Mouse (Mus musculus): ENCODE results near the gene Rgs14. TPM values are rescaled to one million over a fixed set of nuclear protein-coding genes. Genes with fewer than 3 reads are reported as not detected.

The Rgs14 gene
- total RNA-seq (2021): 1 to 10 TPM in 1 of 2 experiments, under 1 TPM in 1; 0.47 to 1.0 TPM

DNA sequence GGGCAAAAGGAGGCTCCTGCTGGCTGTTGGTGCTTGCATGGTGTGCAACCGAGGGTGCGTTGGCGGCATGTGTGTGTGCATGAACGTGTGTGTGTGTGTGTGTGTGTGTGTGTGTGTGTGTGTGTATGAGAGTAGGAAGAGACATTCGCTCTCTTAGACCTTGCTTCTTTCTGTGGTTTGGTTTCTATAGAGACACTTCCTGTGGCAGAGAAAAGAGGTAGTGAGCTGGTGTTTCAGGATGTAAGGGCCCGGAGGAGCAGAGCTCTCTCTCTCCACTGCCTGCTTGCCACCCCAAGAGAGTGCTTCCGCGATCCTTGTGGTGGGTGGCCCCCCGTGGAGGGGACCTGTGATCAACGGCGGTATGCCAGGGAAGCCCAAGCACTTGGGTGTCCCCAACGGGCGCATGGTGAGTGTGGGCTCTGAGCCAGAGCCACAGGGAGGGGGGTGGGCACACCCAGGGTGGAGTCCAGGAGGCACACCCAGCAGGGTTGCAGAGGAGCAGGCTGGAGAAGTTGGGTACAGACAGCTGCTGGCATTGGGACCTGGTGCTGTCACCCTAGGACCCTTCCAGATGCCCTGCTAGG is at the start of gene Rgs14:
Gene Rgs14, plus strand, starts transcription at position 202 of the 584 bp plus-strand sequence.
- DNase-seq: peak; percentile 26 to 43
- intact Hi-C loops (cut with DNase I): no loop called here

DNA sequence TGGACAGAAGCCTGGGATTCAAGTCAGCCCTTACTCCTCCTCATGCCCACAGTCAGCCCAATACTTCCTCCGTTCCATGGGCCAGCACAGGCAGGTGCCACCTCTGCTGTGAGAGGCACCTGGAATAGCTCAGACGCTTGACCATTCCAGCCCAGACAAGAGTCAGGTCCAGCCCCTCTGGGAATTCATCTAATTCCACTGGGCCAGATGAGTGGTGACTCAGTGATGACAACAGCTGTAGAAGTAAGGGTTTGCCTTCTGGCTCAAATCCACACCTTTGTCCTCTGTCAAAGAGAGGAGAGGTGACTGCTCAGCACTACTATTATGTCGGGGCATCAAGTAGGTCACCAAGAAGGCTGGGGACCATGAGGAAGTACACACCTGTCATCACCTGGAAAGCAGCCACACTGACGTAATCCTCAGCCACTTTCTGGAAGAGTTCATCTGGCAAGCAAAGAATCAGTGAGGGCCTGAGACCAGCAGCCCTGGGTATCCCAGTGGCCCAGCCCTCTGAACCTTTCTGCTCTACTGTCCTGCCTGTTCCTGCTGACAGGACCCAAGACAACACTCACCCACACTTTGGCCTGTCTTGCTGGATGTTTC is 49.5 kb upstream of the Rgs14 start, which contains the start of gene Prelid1:
Gene Prelid1, plus strand, starts transcription at position 570 of the 603 bp plus-strand sequence.
- DNase-seq: no peak
- intact Hi-C loops (cut with DNase I): loop anchor here (10.0 kb wide), 1 partner anchor 215 kb away; the partner anchor contains the start of genes Uimc1 and Zfp346

DNA sequence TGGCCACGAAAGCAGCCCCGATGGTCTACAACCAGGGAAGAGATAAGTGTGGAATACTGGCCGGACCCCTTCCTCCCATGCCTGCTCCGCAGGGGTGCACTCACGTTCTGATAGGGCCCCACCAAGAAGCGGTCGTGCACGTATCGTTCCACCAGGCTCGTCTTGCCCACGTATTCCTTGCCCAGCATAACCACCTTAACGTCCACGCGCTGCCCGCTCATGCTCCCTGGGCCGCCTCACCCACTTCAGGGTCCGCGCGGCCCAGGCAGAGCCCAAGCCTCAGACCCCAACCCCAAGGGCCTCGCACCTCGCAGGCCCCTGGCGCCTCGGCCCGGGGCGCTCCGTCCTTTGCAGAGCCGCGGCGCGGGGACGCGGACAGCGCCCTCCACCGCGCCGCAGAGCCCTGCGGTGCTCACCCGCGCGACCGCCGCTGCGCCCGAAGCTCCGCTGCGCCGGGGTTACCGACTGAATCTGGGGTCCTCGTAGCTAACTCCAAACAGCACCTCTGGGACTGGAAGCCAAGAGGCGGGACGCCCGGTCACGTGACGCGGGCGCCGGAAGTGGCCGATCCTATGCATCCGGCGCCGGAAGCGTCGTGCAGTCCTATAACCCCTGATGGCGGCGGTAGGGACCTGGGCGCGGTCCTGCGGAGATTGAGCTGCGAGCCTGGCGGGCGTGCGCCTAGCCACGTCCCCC is 48.0 kb upstream of the Rgs14 start, which contains the start of gene Rab24:
Gene Rab24, minus strand, starts transcription at position 513 of the 696 bp plus-strand sequence.
- DNase-seq: peak; percentile 88 to 90
- intact Hi-C loops (cut with DNase I): loop anchor here (10.0 kb wide), 1 partner anchor 217 kb away; the partner anchor contains the start of genes Uimc1 and Zfp346

GRCm38 (mm10) chr13:55322130-55322825 is 47.3 kb upstream of the Rgs14 start:
- intact Hi-C loops (cut with DNase I): loop anchor here (10.0 kb wide), 1 partner anchor 217 kb away; the partner anchor contains the start of genes Uimc1 and Zfp346
- peak in 1 of 2 experiments; percentile 26 for DNase-seq

DNA sequence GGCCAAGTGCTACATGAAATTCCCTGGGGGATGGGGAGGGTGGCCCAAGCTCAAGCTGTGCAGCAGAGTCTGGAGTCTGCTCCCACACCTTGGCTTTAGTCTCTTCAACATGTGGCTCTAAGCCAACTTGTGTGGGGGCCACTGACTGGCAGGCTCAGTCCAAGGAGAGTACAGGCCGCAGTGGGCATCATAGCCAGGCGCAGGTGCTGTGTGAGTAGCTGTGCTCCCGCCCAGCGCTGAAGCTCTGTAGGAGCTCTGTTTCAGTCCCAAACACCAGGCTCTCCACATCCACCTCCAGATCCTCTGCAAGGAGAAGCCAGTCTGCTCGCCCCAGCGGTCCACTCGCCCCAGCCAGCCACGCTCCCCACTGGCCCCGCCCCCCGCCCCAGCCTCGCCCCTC is 43.9 kb upstream of the Rgs14 start:
- no peak for DNase-seq
- intact Hi-C loops (cut with DNase I): loop anchor here (10.0 kb wide), 1 partner anchor 221 kb away; the partner anchor contains the start of genes Uimc1 and Zfp346

- DNase-seq: no peak
- intact Hi-C loops (cut with DNase I): loop anchor here (10.0 kb wide), 1 partner anchor 222 kb away; the partner anchor contains the start of genes Uimc1 and Zfp346
These were observed 42.4 kb upstream of the Rgs14 start for GRCm38 (mm10) chr13:55327169-55327568.

DNA sequence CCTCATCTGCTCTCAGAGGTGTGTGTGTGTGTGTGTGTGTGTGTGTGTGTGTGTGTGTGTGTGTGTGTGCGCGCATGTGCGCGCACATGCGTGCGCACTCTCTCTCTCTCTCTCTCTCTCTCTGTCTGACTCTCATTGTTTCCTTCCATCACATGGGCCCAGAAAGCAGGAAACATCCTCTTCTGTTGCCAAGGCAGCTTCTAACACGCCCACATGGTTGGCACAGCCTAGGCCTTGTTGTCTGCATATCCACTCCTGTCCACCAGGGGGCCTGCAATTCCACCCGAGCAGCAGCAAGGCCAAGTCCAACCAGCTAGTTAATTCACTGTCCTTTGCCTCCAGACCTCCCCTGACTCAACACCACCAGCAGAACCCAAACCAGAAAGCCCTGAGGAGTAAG is 41.9 kb upstream of the Rgs14 start:
- intact Hi-C loops (cut with DNase I): loop anchor here (10.0 kb wide), 1 partner anchor 223 kb away; the partner anchor contains the start of genes Uimc1 and Zfp346
- peak; percentile 81 to 82 for DNase-seq

DNA sequence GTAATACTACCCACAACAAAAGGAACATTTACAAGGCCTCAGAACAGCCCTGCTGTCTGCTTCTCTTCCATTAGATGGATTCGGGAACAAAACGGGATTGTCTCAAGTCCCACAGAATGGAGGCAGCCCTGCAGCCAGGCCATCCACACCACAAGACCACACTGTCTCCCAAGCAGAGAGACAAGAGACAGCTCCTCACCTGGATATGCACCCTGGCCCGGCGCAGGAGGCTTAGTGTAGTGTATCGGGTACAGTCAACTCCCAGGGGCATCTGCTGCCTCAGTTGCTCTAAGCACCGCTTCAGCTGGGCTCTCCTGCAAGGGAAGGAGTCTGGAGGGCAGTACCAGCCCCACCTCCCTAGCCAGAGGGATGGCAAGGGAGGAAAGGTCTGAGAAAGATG is 41.4 kb upstream of the Rgs14 start:
- intact Hi-C loops (cut with DNase I): loop anchor here (10.0 kb wide), 1 partner anchor 223 kb away; the partner anchor contains the start of genes Uimc1 and Zfp346
- DNase-seq: no peak

- DNase-seq: no peak
- intact Hi-C loops (cut with DNase I): loop anchor here (10.0 kb wide), 1 partner anchor 224 kb away; the partner anchor contains the start of genes Uimc1 and Zfp346
These were observed 40.9 kb upstream of the Rgs14 start for GRCm38 (mm10) chr13:55328641-55329040.

- intact Hi-C loops (cut with DNase I): loop anchor here (10.0 kb wide), 1 partner anchor 224 kb away; the partner anchor contains the start of genes Uimc1 and Zfp346
- peak in 1 of 2 experiments; percentile 15 for DNase-seq
These were observed 40.3 kb upstream of the Rgs14 start for GRCm38 (mm10) chr13:55329109-55329682.

DNA sequence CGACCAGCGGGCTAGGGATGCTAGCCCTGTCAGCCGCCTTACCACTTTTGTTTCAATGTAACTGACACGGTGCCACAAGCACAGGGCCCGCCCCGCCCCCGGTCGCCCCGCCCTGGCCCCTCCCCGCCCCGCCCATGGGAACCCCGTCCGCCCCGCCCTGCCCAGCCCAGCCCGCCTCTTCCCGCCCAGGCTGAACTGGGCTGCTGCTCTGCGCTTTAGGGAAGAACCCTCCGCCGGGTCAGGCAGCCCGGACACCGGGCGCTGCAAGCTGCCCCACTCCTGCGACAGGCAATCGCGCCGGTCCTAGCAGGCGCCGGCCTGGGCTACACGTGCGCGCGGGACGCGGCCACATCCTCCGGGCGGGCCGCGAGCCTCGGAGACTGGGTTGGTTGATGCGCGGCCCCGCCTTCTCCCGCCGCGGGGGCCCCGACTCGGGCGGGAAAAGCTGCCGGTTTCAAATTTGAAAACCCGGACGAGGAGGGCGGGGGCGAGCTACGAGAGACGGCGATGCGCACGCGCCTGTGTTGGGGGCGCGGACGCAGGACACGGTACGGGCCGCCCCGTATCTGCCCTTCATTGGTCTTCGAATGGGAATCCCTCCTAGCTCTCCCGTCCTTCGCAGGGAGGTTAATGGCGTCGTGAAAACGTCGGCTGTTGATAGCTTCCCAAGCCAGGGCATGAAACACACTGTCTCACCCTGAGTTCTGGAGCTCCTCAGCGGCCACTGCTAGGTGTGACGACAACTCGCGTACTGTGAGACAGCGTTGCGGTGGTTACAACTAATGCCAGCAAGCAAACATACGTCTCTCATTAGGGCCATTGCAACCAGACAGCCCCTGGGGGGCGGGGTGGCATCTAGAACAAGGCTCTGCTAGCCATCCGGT is 39.6 kb upstream of the Rgs14 start, which contains the start of gene Mxd3:
Gene Mxd3, minus strand, starts transcription at position 141 of the 884 bp plus-strand sequence.
- intact Hi-C loops (cut with DNase I): loop anchor here (2.0 to 10.0 kb wide), 2 partner anchors 31 to 225 kb away; partner anchors contain the start of genes Uimc1 and Zfp346

GRCm38 (mm10) chr13:55330567-55331400 is 38.7 kb upstream of the Rgs14 start:
- no peak for DNase-seq
- intact Hi-C loops (cut with DNase I): loop anchor here (2.0 kb wide), 1 partner anchor 30 kb away; no protein-coding TSS in a partner anchor

More for the DNA sequence above, 39.6 kb upstream of the Rgs14 start, which contains the start of gene Mxd3:
- peak; percentile 74 to 90 for DNase-seq

DNA sequence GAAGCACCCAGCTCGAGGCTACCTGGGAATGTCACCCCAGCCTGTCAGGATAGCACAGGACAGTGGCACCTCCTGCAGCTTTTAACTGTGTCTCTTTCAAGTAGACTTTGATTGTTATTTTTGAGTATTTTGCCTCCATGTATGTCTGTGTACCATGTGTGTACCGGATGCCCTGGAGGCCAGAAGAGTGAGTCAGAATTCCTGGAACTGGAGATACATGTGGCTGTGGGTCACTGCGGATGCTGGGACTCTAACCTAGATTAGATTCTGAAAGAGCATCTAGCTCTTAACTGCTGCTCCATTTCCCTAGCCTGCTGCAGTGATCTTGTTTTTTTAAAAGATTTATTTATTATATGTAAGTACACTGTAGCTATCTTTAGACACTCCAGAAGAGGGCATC is 37.2 kb upstream of the Rgs14 start:
- no peak for DNase-seq
- intact Hi-C loops (cut with DNase I): no loop called here

GRCm38 (mm10) chr13:55335701-55336100 is 33.8 kb upstream of the Rgs14 start:
- DNase-seq: no peak
- intact Hi-C loops (cut with DNase I): no loop called here

DNA sequence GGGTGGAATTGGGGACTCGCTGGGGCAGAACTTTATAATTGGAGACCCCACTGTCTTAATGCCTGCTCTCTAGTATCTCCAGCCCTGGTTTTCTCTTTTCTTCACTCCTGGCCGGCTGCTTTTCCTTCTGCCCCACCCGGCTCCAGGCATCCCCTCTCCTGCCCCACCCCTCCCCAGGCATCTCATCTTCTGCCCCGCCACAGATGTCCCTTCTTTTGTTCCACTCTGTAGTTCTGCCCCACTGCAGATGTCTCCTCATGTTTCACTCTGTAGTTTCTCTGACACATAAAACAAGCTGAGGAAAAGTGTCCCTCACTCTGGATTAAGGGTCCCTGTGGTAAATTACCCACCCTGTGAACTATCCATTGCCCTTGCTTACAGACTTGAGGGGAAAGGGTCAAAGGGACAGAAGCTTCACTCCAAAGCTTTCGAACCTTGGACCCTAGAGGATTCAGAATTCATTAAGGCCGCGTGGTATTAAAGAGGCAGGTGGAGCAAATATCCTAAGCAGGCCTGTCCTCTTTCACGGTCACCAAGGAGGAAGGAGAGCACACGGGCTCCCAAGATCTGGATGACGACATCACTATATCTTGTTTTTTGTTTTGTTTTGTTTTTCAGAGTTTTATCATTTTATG is 32.1 kb upstream of the Rgs14 start:
- no peak for DNase-seq
- intact Hi-C loops (cut with DNase I): no loop called here

- intact Hi-C loops (cut with DNase I): no loop called here
- no peak for DNase-seq
These were observed 31.1 kb upstream of the Rgs14 start for GRCm38 (mm10) chr13:55338131-55339054.
